Mouse (Mus musculus): ENCODE measurements around the gene Atg16l1. TPM values are rescaled to one million over a fixed set of nuclear protein-coding genes. Genes with fewer than 3 reads are reported as not detected.

Gene Atg16l1
- polyA plus RNA-seq, 1 experiment from 2014 or later, result 12.8 TPM

GRCm38 (mm10) chr1:87721382-87721781 lies 34.3 kb upstream of the Atg16l1 start:
- H3K4me2 ChIP-seq (replicated peaks; ENCODE audit: low read depth), result no peak overlapping the region
- peak; percentile 25; the same call in 1 of the 2 replicates for ATAC-seq
- H3K27me3 ChIP-seq (replicated peaks; ENCODE audit: control insufficient read depth, insufficient read depth, low read length), result no peaks in the 10 kb centered on the region
- peak; percentile 76 for TF ChIP-seq CTCF (IDR thresholded peaks at IDR 0.05; ENCODE audit: low read depth)
- no peak overlapping the region for H3K27ac ChIP-seq (ENCODE audit: low read depth, low read length)
- WGBS, result 21% methylated on average over 8 of the region's 8 CpGs
- H3K36me3 ChIP-seq (ENCODE audit: control insufficient read depth, insufficient read depth), result no peaks in the 10 kb centered on the region
- no peak overlapping the region for H3K4me3 ChIP-seq (ENCODE audit: low read depth, low read length)
- H3K4me1 ChIP-seq (replicated peaks; ENCODE audit: control insufficient read depth, insufficient read depth, low read length), result no peaks in the 10 kb centered on the region
- no peak overlapping the region for H3K9ac ChIP-seq (ENCODE audit: low read depth, low read length)
- H3K9me3 ChIP-seq (ENCODE audit: control insufficient read depth), result no peaks in the 10 kb centered on the region

GRCm38 (mm10) chr1:87722081-87722480 lies 33.6 kb upstream of the Atg16l1 start:
- WGBS, result 27% methylated on average over 2 of the region's 2 CpGs
- no peak overlapping the region for H3K4me3 ChIP-seq (ENCODE audit: low read depth, low read length)
- no peaks in the 10 kb centered on the region for H3K36me3 ChIP-seq (ENCODE audit: control insufficient read depth, insufficient read depth)
- H3K9ac ChIP-seq (ENCODE audit: low read depth, low read length), result no peak overlapping the region
- no peak overlapping the region for H3K4me2 ChIP-seq (replicated peaks; ENCODE audit: low read depth)
- no peaks in the 10 kb centered on the region for H3K27me3 ChIP-seq (replicated peaks; ENCODE audit: control insufficient read depth, insufficient read depth, low read length)
- no peak overlapping the region for H3K27ac ChIP-seq (ENCODE audit: low read depth, low read length)
- ATAC-seq, result no peak
- no peaks in the 10 kb centered on the region for H3K4me1 ChIP-seq (replicated peaks; ENCODE audit: control insufficient read depth, insufficient read depth, low read length)
- no peaks in the 10 kb centered on the region for H3K9me3 ChIP-seq (ENCODE audit: control insufficient read depth)
- no peak for TF ChIP-seq CTCF (IDR thresholded peaks at IDR 0.05; ENCODE audit: low read depth)

GRCm38 (mm10) chr1:87723351-87723750 lies 32.3 kb upstream of the Atg16l1 start:
- Histone ChIP-seq H3K27me3 (replicated peaks; ENCODE audit: control insufficient read depth, insufficient read depth, low read length) (no peaks in the 10 kb centered on the region), H3K4me3 (ENCODE audit: low read depth, low read length) (no peak overlapping the region), H3K4me1 (replicated peaks; ENCODE audit: control insufficient read depth, insufficient read depth, low read length) (no peaks in the 10 kb centered on the region), H3K9me3 (ENCODE audit: control insufficient read depth) (no peaks in the 10 kb centered on the region), H3K36me3 (ENCODE audit: control insufficient read depth, insufficient read depth) (no peaks in the 10 kb centered on the region), H3K4me2 (replicated peaks; ENCODE audit: low read depth) (no peak overlapping the region), H3K27ac (ENCODE audit: low read depth, low read length) (no peak overlapping the region), H3K9ac (ENCODE audit: low read depth, low read length) (no peak overlapping the region)
- no peak for TF ChIP-seq CTCF (IDR thresholded peaks at IDR 0.05; ENCODE audit: low read depth)
- 64% methylated on average over 4 of the region's 4 CpGs for WGBS
- ATAC-seq, result no peak

- 78% methylated on average over 2 of the region's 2 CpGs for WGBS
- TF ChIP-seq CTCF (IDR thresholded peaks at IDR 0.05; ENCODE audit: low read depth), result no peak
Measured at GRCm38 (mm10) chr1:87729070-87729469, 26.6 kb upstream of the Atg16l1 start.

GRCm38 (mm10) chr1:87729850-87730249 lies 25.8 kb upstream of the Atg16l1 start:
- no peak overlapping the region for H3K27ac ChIP-seq (ENCODE audit: low read depth, low read length)
- no peaks in the 10 kb centered on the region for H3K36me3 ChIP-seq (ENCODE audit: control insufficient read depth, insufficient read depth)
- H3K4me3 ChIP-seq (ENCODE audit: low read depth, low read length), result no peak overlapping the region
- no peaks in the 10 kb centered on the region for H3K4me1 ChIP-seq (replicated peaks; ENCODE audit: control insufficient read depth, insufficient read depth, low read length)
- WGBS, result 76% methylated on average over 6 of the region's 6 CpGs
- TF ChIP-seq CTCF (IDR thresholded peaks at IDR 0.05; ENCODE audit: low read depth), result no peak
- no peaks in the 10 kb centered on the region for H3K27me3 ChIP-seq (replicated peaks; ENCODE audit: control insufficient read depth, insufficient read depth, low read length)
- H3K9me3 ChIP-seq (ENCODE audit: control insufficient read depth), result no peaks in the 10 kb centered on the region
- H3K9ac ChIP-seq (ENCODE audit: low read depth, low read length), result no peak overlapping the region
- no peak for ATAC-seq
- H3K4me2 ChIP-seq (replicated peaks; ENCODE audit: low read depth), result no peak overlapping the region

More at GRCm38 (mm10) chr1:87729070-87729469, 26.6 kb upstream of the Atg16l1 start:
- Histone ChIP-seq H3K4me3 (ENCODE audit: low read depth, low read length) (no peak overlapping the region), H3K9ac (ENCODE audit: low read depth, low read length) (no peak overlapping the region), H3K4me2 (replicated peaks; ENCODE audit: low read depth) (no peak overlapping the region), H3K9me3 (ENCODE audit: control insufficient read depth) (no peaks in the 10 kb centered on the region), H3K27ac (ENCODE audit: low read depth, low read length) (no peak overlapping the region), H3K4me1 (replicated peaks; ENCODE audit: control insufficient read depth, insufficient read depth, low read length) (no peaks in the 10 kb centered on the region), H3K27me3 (replicated peaks; ENCODE audit: control insufficient read depth, insufficient read depth, low read length) (no peaks in the 10 kb centered on the region), H3K36me3 (ENCODE audit: control insufficient read depth, insufficient read depth) (no peaks in the 10 kb centered on the region)
- no peak for ATAC-seq

- H3K4me2 ChIP-seq (replicated peaks; ENCODE audit: low read depth), result no peak overlapping the region
- no peak overlapping the region for H3K4me3 ChIP-seq (ENCODE audit: low read depth, low read length)
- TF ChIP-seq CTCF (IDR thresholded peaks at IDR 0.05; ENCODE audit: low read depth), result no peak
- 73% methylated on average over 7 of the region's 7 CpGs for WGBS
- H3K9me3 ChIP-seq (ENCODE audit: control insufficient read depth), result no peaks in the 10 kb centered on the region
- no peak overlapping the region for H3K27ac ChIP-seq (ENCODE audit: low read depth, low read length)
- no peaks in the 10 kb centered on the region for H3K4me1 ChIP-seq (replicated peaks; ENCODE audit: control insufficient read depth, insufficient read depth, low read length)
- H3K9ac ChIP-seq (ENCODE audit: low read depth, low read length), result no peak overlapping the region
- ATAC-seq, result no peak
- H3K27me3 ChIP-seq (replicated peaks; ENCODE audit: control insufficient read depth, insufficient read depth, low read length), result no peaks in the 10 kb centered on the region
- no peaks in the 10 kb centered on the region for H3K36me3 ChIP-seq (ENCODE audit: control insufficient read depth, insufficient read depth)
Measured at GRCm38 (mm10) chr1:87730271-87730670, 25.4 kb upstream of the Atg16l1 start.

GRCm38 (mm10) chr1:87733212-87733611 lies 22.5 kb upstream of the Atg16l1 start:
- Histone ChIP-seq H3K27ac (ENCODE audit: low read depth, low read length) (no peak overlapping the region), H3K9me3 (ENCODE audit: control insufficient read depth) (no peaks in the 10 kb centered on the region), H3K4me2 (replicated peaks; ENCODE audit: low read depth) (no peak overlapping the region), H3K4me3 (ENCODE audit: low read depth, low read length) (no peak overlapping the region), H3K27me3 (replicated peaks; ENCODE audit: control insufficient read depth, insufficient read depth, low read length) (no peaks in the 10 kb centered on the region), H3K4me1 (replicated peaks; ENCODE audit: control insufficient read depth, insufficient read depth, low read length) (no peaks in the 10 kb centered on the region), H3K9ac (ENCODE audit: low read depth, low read length) (no peak overlapping the region), H3K36me3 (ENCODE audit: control insufficient read depth, insufficient read depth) (no peaks in the 10 kb centered on the region)
- TF ChIP-seq CTCF (IDR thresholded peaks at IDR 0.05; ENCODE audit: low read depth), result no peak
- ATAC-seq, result no peak
- WGBS, result 81% methylated on average over 5 of the region's 5 CpGs

Measured in intestine, postnatal 0 days (tissue).